Mouse (Mus musculus): ENCODE measurements at regions not wholly inside any gene's neighbourhood (a gene's known extent, or its start where the extent isn't known, plus 50 kb on each side); places are given as distances from the start of the nearest gene placed in this dataset.

- H3K27me3 ChIP-seq (replicated peaks; ENCODE audit: control insufficient read depth, insufficient read depth, low read length), result peaks cover 15% of the 10 kb centered on the region; the same call in 1 of the 2 replicates
- ATAC-seq (replicated peaks; ENCODE audit: low FRiP score, low TSS enrichment, low read depth) (peak; percentile 53; the same call in 1 of the 2 replicates), DNase-seq (ENCODE audit: low spot score) (no peak)
- 7% methylated on average over 33 of the region's 33 CpGs for WGBS
- H3K9ac ChIP-seq (ENCODE audit: low read length), result no peak overlapping the region
- H3K4me3 ChIP-seq (ENCODE audit: low read depth, low read length), result no peak overlapping the region
- no peak overlapping the region for H3K27ac ChIP-seq (ENCODE audit: low read depth)
- peaks cover 7% of the 10 kb centered on the region for H3K4me1 ChIP-seq (replicated peaks; ENCODE audit: control insufficient read depth, insufficient read depth, low read length)
- no peaks in the 10 kb centered on the region for H3K36me3 ChIP-seq (ENCODE audit: control insufficient read depth, insufficient read depth, low read length)
- peak overlapping the region; percentile 26 for H3K4me2 ChIP-seq (ENCODE audit: low read length)
- no peaks in the 10 kb centered on the region for H3K9me3 ChIP-seq (ENCODE audit: control insufficient read depth, low read length)
Measured at GRCm38 (mm10) chr12:104637046-104638032, 114.4 kb downstream of the Dicer1 start.

- Histone ChIP-seq H3K27me3 (replicated peaks; ENCODE audit: control insufficient read depth, insufficient read depth, low read length) (peaks cover 15% of the 10 kb centered on the region; the same call in 1 of the 2 replicates), H3K36me3 (ENCODE audit: control insufficient read depth, insufficient read depth, low read length) (no peaks in the 10 kb centered on the region), H3K4me2 (ENCODE audit: low read length) (no peak overlapping the region), H3K9ac (ENCODE audit: low read length) (no peak overlapping the region), H3K4me3 (ENCODE audit: low read depth, low read length) (no peak overlapping the region), H3K9me3 (ENCODE audit: control insufficient read depth, low read length) (no peaks in the 10 kb centered on the region), H3K4me1 (replicated peaks; ENCODE audit: control insufficient read depth, insufficient read depth, low read length) (peaks cover 7% of the 10 kb centered on the region), H3K27ac (ENCODE audit: low read depth) (no peak overlapping the region)
- DNase-seq (ENCODE audit: low spot score) (no peak), ATAC-seq (replicated peaks; ENCODE audit: low FRiP score, low TSS enrichment, low read depth) (no peak)
- WGBS, result 54% methylated on average over 12 of the region's 12 CpGs
Measured at GRCm38 (mm10) chr12:104636474-104636873, 115.3 kb downstream of the Dicer1 start.

GRCm38 (mm10) chr12:104634818-104635217, 116.9 kb downstream of the Dicer1 start:
- 42% methylated on average over 10 of the region's 10 CpGs for WGBS
- Histone ChIP-seq H3K27ac (ENCODE audit: low read depth) (no peak overlapping the region), H3K4me3 (ENCODE audit: low read depth, low read length) (no peak overlapping the region), H3K9me3 (ENCODE audit: control insufficient read depth, low read length) (no peaks in the 10 kb centered on the region), H3K27me3 (replicated peaks; ENCODE audit: control insufficient read depth, insufficient read depth, low read length) (peaks cover 15% of the 10 kb centered on the region; the same call in 1 of the 2 replicates), H3K4me2 (ENCODE audit: low read length) (no peak overlapping the region), H3K4me1 (replicated peaks; ENCODE audit: control insufficient read depth, insufficient read depth, low read length) (peaks cover 7% of the 10 kb centered on the region), H3K36me3 (ENCODE audit: control insufficient read depth, insufficient read depth, low read length) (no peaks in the 10 kb centered on the region), H3K9ac (ENCODE audit: low read length) (no peak overlapping the region)
- DNase-seq (ENCODE audit: low spot score) (no peak), ATAC-seq (replicated peaks; ENCODE audit: low FRiP score, low TSS enrichment, low read depth) (no peak)

GRCm38 (mm10) chr12:104630590-104630989, 121.2 kb downstream of the Dicer1 start:
- no peak overlapping the region for H3K9ac ChIP-seq (ENCODE audit: low read length)
- H3K4me3 ChIP-seq (ENCODE audit: low read depth, low read length), result no peak overlapping the region
- no peaks in the 10 kb centered on the region for H3K9me3 ChIP-seq (ENCODE audit: control insufficient read depth, low read length)
- H3K36me3 ChIP-seq (ENCODE audit: control insufficient read depth, insufficient read depth, low read length), result no peaks in the 10 kb centered on the region
- ATAC-seq (replicated peaks; ENCODE audit: low FRiP score, low TSS enrichment, low read depth) (no peak), DNase-seq (ENCODE audit: low spot score) (no peak)
- 90% methylated on average over 3 of the region's 3 CpGs for WGBS
- no peaks in the 10 kb centered on the region for H3K27me3 ChIP-seq (replicated peaks; ENCODE audit: control insufficient read depth, insufficient read depth, low read length)
- H3K4me2 ChIP-seq (ENCODE audit: low read length), result no peak overlapping the region
- 0 out of 2 replicates have a peak, but pooled peaks cover 2% of the 10 kb centered on the region for H3K4me1 ChIP-seq (replicated peaks; ENCODE audit: control insufficient read depth, insufficient read depth, low read length)
- no peak overlapping the region for H3K27ac ChIP-seq (ENCODE audit: low read depth)

- Histone ChIP-seq H3K27me3 (replicated peaks; ENCODE audit: control insufficient read depth, insufficient read depth, low read length) (no peaks in the 10 kb centered on the region), H3K4me1 (replicated peaks; ENCODE audit: control insufficient read depth, insufficient read depth, low read length) (no peaks in the 10 kb centered on the region), H3K9me3 (ENCODE audit: control insufficient read depth, low read length) (no peaks in the 10 kb centered on the region), H3K4me2 (ENCODE audit: low read length) (no peak overlapping the region), H3K36me3 (ENCODE audit: control insufficient read depth, insufficient read depth, low read length) (no peaks in the 10 kb centered on the region), H3K9ac (ENCODE audit: low read length) (no peak overlapping the region), H3K27ac (ENCODE audit: low read depth) (no peak overlapping the region), H3K4me3 (ENCODE audit: low read depth, low read length) (no peak overlapping the region)
- WGBS, result 80% methylated on average over 2 of the region's 2 CpGs
- no peak for ATAC-seq (replicated peaks; ENCODE audit: low FRiP score, low TSS enrichment, low read depth)
- DNase-seq (ENCODE audit: low spot score), result no peak
Measured at GRCm38 (mm10) chr12:104629449-104629848, 122.3 kb downstream of the Dicer1 start.

GRCm38 (mm10) chr12:104626054-104626453, 125.7 kb downstream of the Dicer1 start:
- WGBS, result 88% methylated on average over 5 of the region's 5 CpGs
- no peak for DNase-seq (ENCODE audit: low spot score)

GRCm38 (mm10) chr12:104623896-104624685, 127.7 kb downstream of the Dicer1 start:
- ATAC-seq (replicated peaks; ENCODE audit: low FRiP score, low TSS enrichment, low read depth), result no peak
- Histone ChIP-seq H3K27ac (ENCODE audit: low read depth) (no peak overlapping the region), H3K4me2 (ENCODE audit: low read length) (no peak overlapping the region), H3K27me3 (replicated peaks; ENCODE audit: control insufficient read depth, insufficient read depth, low read length) (no peaks in the 10 kb centered on the region), H3K4me1 (replicated peaks; ENCODE audit: control insufficient read depth, insufficient read depth, low read length) (no peaks in the 10 kb centered on the region), H3K9me3 (ENCODE audit: control insufficient read depth, low read length) (no peaks in the 10 kb centered on the region), H3K9ac (ENCODE audit: low read length) (no peak overlapping the region), H3K4me3 (ENCODE audit: low read depth, low read length) (no peak overlapping the region), H3K36me3 (ENCODE audit: control insufficient read depth, insufficient read depth, low read length) (no peaks in the 10 kb centered on the region)
- WGBS, result 54% methylated on average over 7 of the region's 7 CpGs
- no peak for DNase-seq (ENCODE audit: low spot score)

More at GRCm38 (mm10) chr12:104626054-104626453, 125.7 kb downstream of the Dicer1 start:
- no peaks in the 10 kb centered on the region for H3K9me3 ChIP-seq (ENCODE audit: control insufficient read depth, low read length)
- no peaks in the 10 kb centered on the region for H3K4me1 ChIP-seq (replicated peaks; ENCODE audit: control insufficient read depth, insufficient read depth, low read length)
- no peak overlapping the region for H3K4me2 ChIP-seq (ENCODE audit: low read length)
- no peaks in the 10 kb centered on the region for H3K36me3 ChIP-seq (ENCODE audit: control insufficient read depth, insufficient read depth, low read length)
- no peak overlapping the region for H3K27ac ChIP-seq (ENCODE audit: low read depth)
- no peaks in the 10 kb centered on the region for H3K27me3 ChIP-seq (replicated peaks; ENCODE audit: control insufficient read depth, insufficient read depth, low read length)
- no peak for ATAC-seq (replicated peaks; ENCODE audit: low FRiP score, low TSS enrichment, low read depth)
- H3K9ac ChIP-seq (ENCODE audit: low read length), result no peak overlapping the region
- no peak overlapping the region for H3K4me3 ChIP-seq (ENCODE audit: low read depth, low read length)

- H3K9me3 ChIP-seq (ENCODE audit: control insufficient read depth, low read length), result peaks cover 4% of the 10 kb centered on the region; the same call in 1 of the 2 replicates
- DNase-seq (ENCODE audit: low spot score), result peak; percentile 85
- no peaks in the 10 kb centered on the region for H3K36me3 ChIP-seq (ENCODE audit: control insufficient read depth, insufficient read depth, low read length)
- 13% methylated on average over 17 of the region's 17 CpGs for WGBS
- H3K27ac ChIP-seq (ENCODE audit: low read depth), result no peak overlapping the region
- H3K4me1 ChIP-seq (replicated peaks; ENCODE audit: control insufficient read depth, insufficient read depth, low read length), result no peaks in the 10 kb centered on the region
- peak; percentile 85 for ATAC-seq (replicated peaks; ENCODE audit: low FRiP score, low TSS enrichment, low read depth)
- peak overlapping the region; percentile 19 for H3K4me3 ChIP-seq (ENCODE audit: low read depth, low read length)
- H3K9ac ChIP-seq (ENCODE audit: low read length), result no peak overlapping the region
- no peaks in the 10 kb centered on the region for H3K27me3 ChIP-seq (replicated peaks; ENCODE audit: control insufficient read depth, insufficient read depth, low read length)
- peak overlapping the region; percentile 48 for H3K4me2 ChIP-seq (ENCODE audit: low read length)
Measured at GRCm38 (mm10) chr12:104617111-104617725, 134.5 kb downstream of the Dicer1 start.

Measured in intestine, embryonic 14.5 days (tissue).